Comparison of ENCODE assay signal across 8 mouse cellular contexts in the genomic region with DNA sequence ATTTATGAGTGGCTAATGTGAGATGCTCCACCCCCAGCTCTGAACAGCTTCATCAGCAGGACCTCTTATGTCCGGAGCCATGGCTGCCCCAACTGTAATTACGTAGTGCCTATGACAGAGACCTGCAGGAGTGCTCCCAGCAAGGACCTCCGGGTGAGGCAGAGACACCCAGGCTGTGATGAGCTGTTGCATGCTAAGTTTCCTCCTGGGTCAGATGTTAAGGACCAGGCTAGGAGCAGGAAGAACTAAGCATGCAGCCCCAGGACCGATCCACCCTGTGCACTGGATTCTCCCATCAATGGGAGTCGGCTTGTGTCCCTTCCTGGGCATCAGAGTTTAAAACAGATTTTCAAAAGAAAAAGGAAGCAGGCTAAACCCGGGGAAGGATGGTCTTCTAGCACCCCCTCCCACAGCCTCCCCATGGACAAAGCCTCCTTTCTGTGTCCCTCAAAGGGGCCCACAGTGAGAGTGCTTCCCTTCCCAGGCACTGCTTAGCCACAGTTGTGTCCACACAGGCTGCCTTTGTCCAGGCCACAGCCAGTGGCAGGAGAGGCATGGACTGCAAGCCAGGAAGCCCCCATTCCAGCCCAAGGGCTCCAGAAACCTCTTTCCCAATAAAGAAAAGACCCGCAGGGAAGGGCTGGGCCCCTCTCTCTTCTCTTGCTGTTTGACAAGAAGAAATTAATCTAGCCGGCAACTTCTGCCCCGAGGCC. TPM values are rescaled to one million over a fixed set of nuclear protein-coding genes. Genes with fewer than 3 reads are reported as not detected.
DNase-seq lines count a peak whose midpoint lies in the region; ATAC-seq and TF ChIP-seq lines count a peak whose summit lies in the region.

No protein-coding gene starts in this region.

- TF ChIP-seq EP300 in liver, postnatal 0 days (IDR thresholded peaks at IDR 0.05; ENCODE audit: low read depth), result no peak

- H3K4me1 ChIP-seq in hindbrain, embryonic 13.5 days (replicated peaks), result peaks cover 39% of the 10 kb centered on the region
- H3K4me1 ChIP-seq in midbrain, embryonic 13.5 days (replicated peaks), result peaks cover 29% of the 10 kb centered on the region
- H3K4me1 ChIP-seq in kidney, embryonic 15.5 days, result peaks cover 25% of the 10 kb centered on the region
- peaks cover 10% of the 10 kb centered on the region for H3K4me1 ChIP-seq in liver, postnatal 0 days (ENCODE audit: insufficient read depth)

- ATAC-seq in hindbrain, embryonic 13.5 days (ENCODE audit: low FRiP score), result peak; percentile 81
- peak; percentile 80 for ATAC-seq in midbrain, embryonic 13.5 days
- no peak for ATAC-seq in kidney, embryonic 15.5 days (replicated peaks; ENCODE audit: low FRiP score)
- no peak for ATAC-seq in liver, postnatal 0 days

- H3K36me3 ChIP-seq in hindbrain, embryonic 13.5 days, result peaks cover 7% of the 10 kb centered on the region
- H3K36me3 ChIP-seq in midbrain, embryonic 13.5 days, result peaks cover 10% of the 10 kb centered on the region; the same call in 1 of the 2 replicates
- H3K36me3 ChIP-seq in kidney, embryonic 15.5 days, result peaks cover 6% of the 10 kb centered on the region
- no peaks in the 10 kb centered on the region; the same call in 1 of the 2 replicates for H3K36me3 ChIP-seq in liver, postnatal 0 days (replicated peaks; ENCODE audit: insufficient read depth, low read length)

- 17% methylated on average over 9 of the region's 9 CpGs for WGBS in hindbrain, embryonic 13.5 days
- 27% methylated on average over 9 of the region's 9 CpGs for WGBS in midbrain, embryonic 13.5 days
- 57% methylated on average over 9 of the region's 9 CpGs for WGBS in kidney, embryonic 15.5 days
- 64% methylated on average over 9 of the region's 9 CpGs for WGBS in liver, postnatal 0 days (ENCODE audit: insufficient replicate concordance)

- no peaks in the 10 kb centered on the region for H3K27me3 ChIP-seq in hindbrain, embryonic 13.5 days
- no peaks in the 10 kb centered on the region for H3K27me3 ChIP-seq in midbrain, embryonic 13.5 days
- no peaks in the 10 kb centered on the region for H3K27me3 ChIP-seq in kidney, embryonic 15.5 days
- no peaks in the 10 kb centered on the region for H3K27me3 ChIP-seq in liver, postnatal 0 days (ENCODE audit: insufficient read depth, low read length)

- H3K27ac ChIP-seq in hindbrain, embryonic 13.5 days, result peak overlapping the region; percentile 78
- peak overlapping the region; percentile 72 for H3K27ac ChIP-seq in midbrain, embryonic 13.5 days
- no peak overlapping the region for H3K27ac ChIP-seq in kidney, embryonic 15.5 days
- H3K27ac ChIP-seq in liver, postnatal 0 days (ENCODE audit: low read depth), result no peak overlapping the region

- no peak overlapping the region for H3K4me3 ChIP-seq in hindbrain, embryonic 13.5 days
- H3K4me3 ChIP-seq in midbrain, embryonic 13.5 days (replicated peaks), result no peak overlapping the region
- H3K4me3 ChIP-seq in kidney, embryonic 15.5 days (replicated peaks), result no peak overlapping the region
- H3K4me3 ChIP-seq in liver, postnatal 0 days (ENCODE audit: low read depth, low read length), result no peak overlapping the region

- H3K4me2 ChIP-seq in hindbrain, embryonic 13.5 days, result no peak overlapping the region
- no peak overlapping the region for H3K4me2 ChIP-seq in midbrain, embryonic 13.5 days (replicated peaks)
- no peak overlapping the region for H3K4me2 ChIP-seq in kidney, embryonic 15.5 days
- no peak overlapping the region for H3K4me2 ChIP-seq in liver, postnatal 0 days (ENCODE audit: low read depth, low read length)

- peak; percentile 50 to 55 for DNase-seq in cerebellum, postnatal 25 days
- DNase-seq in cerebellum, postnatal 14 days, result no peak
- DNase-seq in brain, embryonic 14.5 days (ENCODE audit: low read depth), result peak; percentile 84
- DNase-seq in thymus, adult 18-20 months, result no peak
- no peak for DNase-seq in liver, postnatal 0 days

- no peak overlapping the region for H3K9ac ChIP-seq in hindbrain, embryonic 13.5 days
- H3K9ac ChIP-seq in midbrain, embryonic 13.5 days (replicated peaks), result peak overlapping the region; percentile 25; the same call in 1 of the 2 replicates
- H3K9ac ChIP-seq in kidney, embryonic 15.5 days, result no peak overlapping the region
- H3K9ac ChIP-seq in liver, postnatal 0 days (replicated peaks), result no peak overlapping the region

- TF ChIP-seq CTCF in brain, embryonic 14.5 days (IDR thresholded peaks at IDR 0.05; ENCODE audit: borderline replicate concordance, extremely low read depth, insufficient read depth, insufficient read length), result no peak
- no peak for TF ChIP-seq CTCF in liver, postnatal 0 days (IDR thresholded peaks at IDR 0.05; ENCODE audit: low read depth)

- no peak for TF ChIP-seq POLR2A in brain, embryonic 14.5 days (IDR thresholded peaks at IDR 0.05; ENCODE audit: borderline replicate concordance, extremely low read depth, insufficient read depth, insufficient read length, poor library complexity, severe bottlenecking)

- no peaks in the 10 kb centered on the region for H3K9me3 ChIP-seq in hindbrain, embryonic 13.5 days
- no peaks in the 10 kb centered on the region for H3K9me3 ChIP-seq in midbrain, embryonic 13.5 days
- H3K9me3 ChIP-seq in kidney, embryonic 15.5 days (replicated peaks), result 0 out of 2 replicates have a peak, but pooled peaks cover 3% of the 10 kb centered on the region
- H3K9me3 ChIP-seq in liver, postnatal 0 days (ENCODE audit: low read length), result no peaks in the 10 kb centered on the region

RNA-seq across cellular contexts. Expression of a gene that starts 54.2 kb away (rescaled TPM):
- 25.2 and 33.3 TPM in 2 replicates for polyA plus RNA-seq in brain, embryonic 14.5 days (2012; rRNA removed)
- 28.7 and 30.9 TPM in 2 replicates for polyA plus RNA-seq in hindbrain, embryonic 13.5 days (2015; fragmentation: Nextera tagmentation; extraction: Ambion mirVana)
- 20.6 and 21.7 TPM in 2 replicates for polyA plus RNA-seq in midbrain, embryonic 13.5 days (2015; fragmentation: Nextera tagmentation; extraction: Ambion mirVana)
- polyA plus RNA-seq in kidney, embryonic 15.5 days (2015; fragmentation: Nextera tagmentation; extraction: Ambion mirVana), result 23.2 and 23.5 TPM in 2 replicates
- 9.9 and 11.4 TPM in 2 replicates for polyA plus RNA-seq in liver, postnatal 0 days (2015; fragmentation: Nextera tagmentation; extraction: Ambion mirVana)

Comparison
In these comparisons a context has a peak if more than half of its experiments do, and no peak if none do; other contexts are left out.
1. DNase-seq: peak in cerebellum, postnatal 25 days (2 of 2) and brain, embryonic 14.5 days (single experiment); none in cerebellum, postnatal 14 days (0 of 2), thymus, adult 18-20 months (0 of 2) and liver, postnatal 0 days (single experiment).
2. ATAC-seq: peak in hindbrain, embryonic 13.5 days (single experiment) and midbrain, embryonic 13.5 days (single experiment); none in kidney, embryonic 15.5 days (single experiment) and liver, postnatal 0 days (single experiment).
3. H3K27ac ChIP-seq: peak in hindbrain, embryonic 13.5 days (single experiment) and midbrain, embryonic 13.5 days (single experiment); none in kidney, embryonic 15.5 days (single experiment) and liver, postnatal 0 days (single experiment).